Mouse (Mus musculus): ENCODE data around the gene Cd151. TPM values are rescaled to one million over a fixed set of nuclear protein-coding genes. Genes with fewer than 3 reads are reported as not detected.

Cd151 gene
- polyA plus RNA-seq, 1 experiment from 2014 or later: 79.1 TPM

DNA sequence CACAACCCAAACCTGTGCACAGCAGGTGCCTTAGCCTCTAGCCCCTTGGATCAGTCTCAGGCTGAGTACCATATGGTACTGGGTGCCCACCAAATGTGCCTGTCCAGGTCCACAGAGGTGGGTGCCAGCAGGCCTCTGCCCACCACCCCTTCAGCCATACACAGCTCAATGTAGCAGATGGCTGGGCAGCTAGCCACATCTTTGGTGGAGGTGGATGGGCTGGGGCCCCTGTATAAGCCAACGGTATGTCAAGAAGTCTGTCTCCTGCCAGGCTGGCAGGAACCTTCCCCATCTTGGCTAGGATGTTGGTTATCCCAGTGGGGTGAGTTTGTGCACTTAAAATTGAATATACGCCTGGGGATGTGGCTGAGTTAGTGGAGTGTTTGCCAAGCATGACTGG, 18.4 kb downstream of the Cd151 start:
- no peak for DNase-seq
- Histone ChIP-seq H3K36me3 (ENCODE audit: insufficient read depth) (peaks cover 22% of the 10 kb centered on the region), H3K9me3 (ENCODE audit: low read depth, low read length) (no peaks in the 10 kb centered on the region), H3K27me3 (ENCODE audit: insufficient read depth, low read length) (peaks cover 10% of the 10 kb centered on the region; the same call in 1 of the 2 replicates), H3K4me2 (no peak overlapping the region), H3K4me3 (ENCODE audit: low read depth, low read length) (no peak overlapping the region), H3K9ac (no peak overlapping the region), H3K4me1 (ENCODE audit: insufficient read depth) (peaks cover 11% of the 10 kb centered on the region), H3K27ac (ENCODE audit: low read depth) (no peak overlapping the region)
- no peak for ATAC-seq (ENCODE audit: insufficient read depth)
- TF ChIP-seq CTCF (IDR thresholded peaks at IDR 0.05; ENCODE audit: low read depth): no peak
- WGBS: 80% methylated on average over 2 of the region's 2 CpGs

GRCm38 (mm10) chr7:141486239-141486638, 19.0 kb downstream of the Cd151 start:
- peaks cover 10% of the 10 kb centered on the region; the same call in 1 of the 2 replicates for H3K27me3 ChIP-seq (ENCODE audit: insufficient read depth, low read length)
- peaks cover 28% of the 10 kb centered on the region for H3K36me3 ChIP-seq (ENCODE audit: insufficient read depth)
- no peak overlapping the region for H3K27ac ChIP-seq (ENCODE audit: low read depth)
- WGBS: 91% methylated on average over 1 of the region's 1 CpGs
- no peak for ATAC-seq (ENCODE audit: insufficient read depth)
- H3K9me3 ChIP-seq (ENCODE audit: low read depth, low read length): no peaks in the 10 kb centered on the region
- H3K9ac ChIP-seq: no peak overlapping the region
- no peak overlapping the region for H3K4me2 ChIP-seq
- peaks cover 7% of the 10 kb centered on the region; the same call in 1 of the 2 replicates for H3K4me1 ChIP-seq (ENCODE audit: insufficient read depth)
- no peak overlapping the region for H3K4me3 ChIP-seq (ENCODE audit: low read depth, low read length)
- DNase-seq: no peak
- TF ChIP-seq CTCF (IDR thresholded peaks at IDR 0.05; ENCODE audit: low read depth): no peak

DNA sequence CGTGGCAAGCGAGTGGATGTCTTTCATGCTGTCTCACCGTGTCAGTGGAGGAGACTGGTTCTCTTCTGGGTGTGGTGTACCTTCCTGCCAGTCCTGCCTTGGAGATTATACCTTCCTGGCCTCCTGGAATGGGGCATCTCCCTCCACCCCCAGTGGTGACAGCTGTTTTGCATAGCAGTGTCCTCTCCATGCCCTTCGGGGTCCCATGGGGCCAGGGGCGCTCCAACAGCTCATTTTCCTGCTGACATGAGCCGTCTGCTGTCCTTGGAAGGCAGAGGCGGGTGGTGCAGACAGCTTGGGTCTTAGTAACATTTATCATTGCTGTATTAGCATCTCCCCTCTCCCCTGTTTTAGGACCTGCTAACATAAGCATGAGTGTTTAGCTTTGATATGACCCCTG, 19.9 kb downstream of the Cd151 start:
- Histone ChIP-seq H3K27me3 (ENCODE audit: insufficient read depth, low read length) (peaks cover 7% of the 10 kb centered on the region; the same call in 1 of the 2 replicates), H3K4me1 (ENCODE audit: insufficient read depth) (no peaks in the 10 kb centered on the region; the same call in 1 of the 2 replicates), H3K36me3 (ENCODE audit: insufficient read depth) (peaks cover 37% of the 10 kb centered on the region), H3K4me2 (no peak overlapping the region), H3K27ac (ENCODE audit: low read depth) (no peak overlapping the region), H3K9me3 (ENCODE audit: low read depth, low read length) (no peaks in the 10 kb centered on the region), H3K9ac (no peak overlapping the region), H3K4me3 (ENCODE audit: low read depth, low read length) (no peak overlapping the region)
- DNase-seq: no peak
- no peak for TF ChIP-seq CTCF (IDR thresholded peaks at IDR 0.05; ENCODE audit: low read depth)
- ATAC-seq (ENCODE audit: insufficient read depth): no peak
- 66% methylated on average over 7 of the region's 7 CpGs for WGBS

DNA sequence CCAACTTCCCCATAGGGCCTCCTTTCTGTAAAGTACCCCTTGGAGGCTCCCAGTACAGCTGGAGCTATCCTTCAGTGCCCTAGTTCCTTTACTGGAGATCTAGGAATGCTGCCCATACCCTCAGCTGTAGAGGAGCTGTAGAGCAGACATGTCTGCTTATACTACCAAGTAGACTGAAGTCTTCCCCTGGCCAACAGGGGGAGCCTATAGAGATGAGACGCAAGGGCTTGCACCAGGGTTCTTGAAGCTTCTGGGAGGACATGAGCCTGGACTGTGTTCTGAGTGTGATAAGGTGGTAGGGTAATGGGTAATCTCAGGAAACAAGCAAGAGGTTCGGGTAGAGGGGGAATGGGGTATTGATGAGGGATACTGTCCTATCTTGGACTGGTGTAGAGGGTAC, 24.0 kb downstream of the Cd151 start:
- peaks cover 58% of the 10 kb centered on the region for H3K36me3 ChIP-seq (ENCODE audit: insufficient read depth)
- no peak overlapping the region for H3K4me3 ChIP-seq (ENCODE audit: low read depth, low read length)
- H3K27ac ChIP-seq (ENCODE audit: low read depth): no peak overlapping the region
- no peak overlapping the region for H3K4me2 ChIP-seq
- peak; percentile 24 for DNase-seq
- no peak for ATAC-seq (ENCODE audit: insufficient read depth)
- H3K27me3 ChIP-seq (ENCODE audit: insufficient read depth, low read length): no peaks in the 10 kb centered on the region
- WGBS: 71% methylated on average over 2 of the region's 2 CpGs
- H3K4me1 ChIP-seq (ENCODE audit: insufficient read depth): no peaks in the 10 kb centered on the region
- peak; percentile 39 for TF ChIP-seq CTCF (IDR thresholded peaks at IDR 0.05; ENCODE audit: low read depth)
- no peaks in the 10 kb centered on the region for H3K9me3 ChIP-seq (ENCODE audit: low read depth, low read length)
- H3K9ac ChIP-seq: no peak overlapping the region

GRCm38 (mm10) chr7:141492738-141493137, 25.5 kb downstream of the Cd151 start:
- no peak overlapping the region for H3K4me3 ChIP-seq (ENCODE audit: low read depth, low read length)
- no peak for ATAC-seq (ENCODE audit: insufficient read depth)
- peaks cover 53% of the 10 kb centered on the region for H3K36me3 ChIP-seq (ENCODE audit: insufficient read depth)
- no peaks in the 10 kb centered on the region for H3K27me3 ChIP-seq (ENCODE audit: insufficient read depth, low read length)
- H3K4me2 ChIP-seq: no peak overlapping the region
- no peak overlapping the region for H3K27ac ChIP-seq (ENCODE audit: low read depth)
- DNase-seq: no peak
- no peak overlapping the region for H3K9ac ChIP-seq
- 87% methylated on average over 5 of the region's 5 CpGs for whole genome bisulfite sequencing
- TF ChIP-seq CTCF (IDR thresholded peaks at IDR 0.05; ENCODE audit: low read depth): no peak
- H3K9me3 ChIP-seq (ENCODE audit: low read depth, low read length): no peaks in the 10 kb centered on the region
- no peaks in the 10 kb centered on the region for H3K4me1 ChIP-seq (ENCODE audit: insufficient read depth)

- DNase-seq: no peak
- no peak for TF ChIP-seq CTCF (IDR thresholded peaks at IDR 0.05; ENCODE audit: low read depth)
- 70% methylated on average over 1 of the region's 1 CpGs for WGBS
- Histone ChIP-seq H3K4me2 (no peak overlapping the region), H3K36me3 (ENCODE audit: insufficient read depth) (peaks cover 53% of the 10 kb centered on the region), H3K27me3 (ENCODE audit: insufficient read depth, low read length) (no peaks in the 10 kb centered on the region), H3K9me3 (ENCODE audit: low read depth, low read length) (no peaks in the 10 kb centered on the region), H3K4me3 (ENCODE audit: low read depth, low read length) (no peak overlapping the region), H3K27ac (ENCODE audit: low read depth) (no peak overlapping the region), H3K9ac (no peak overlapping the region), H3K4me1 (ENCODE audit: insufficient read depth) (no peaks in the 10 kb centered on the region)
- no peak for ATAC-seq (ENCODE audit: insufficient read depth)
Measured at GRCm38 (mm10) chr7:141493729-141494128, 26.5 kb downstream of the Cd151 start.

DNA sequence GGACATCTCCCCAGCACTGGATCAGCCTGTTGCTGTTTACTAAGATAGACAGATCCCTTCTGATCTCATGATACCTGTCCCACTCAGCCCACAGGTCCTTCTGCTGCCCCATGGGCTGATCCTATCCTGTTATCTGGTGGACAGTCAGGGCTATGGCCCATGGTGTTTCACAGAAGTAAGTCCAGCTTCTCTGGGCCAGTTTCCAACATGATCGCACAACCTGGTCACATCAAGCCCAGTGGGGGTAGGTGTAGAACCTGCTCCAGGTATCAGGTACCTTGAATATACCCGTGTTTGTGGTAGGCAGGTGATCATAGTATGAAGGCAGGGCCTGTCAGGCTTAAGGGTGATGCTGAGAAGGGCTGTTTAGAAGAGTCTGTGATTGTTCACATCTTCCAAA, 28.2 kb downstream of the Cd151 start:
- TF ChIP-seq CTCF (IDR thresholded peaks at IDR 0.05; ENCODE audit: low read depth): no peak
- WGBS: 76% methylated on average over 2 of the region's 2 CpGs
- no peak overlapping the region for H3K4me3 ChIP-seq (ENCODE audit: low read depth, low read length)

GRCm38 (mm10) chr7:141495940-141496339, 28.7 kb downstream of the Cd151 start:
- Histone ChIP-seq H3K9me3 (ENCODE audit: low read depth, low read length) (no peaks in the 10 kb centered on the region), H3K4me1 (ENCODE audit: insufficient read depth) (no peaks in the 10 kb centered on the region), H3K36me3 (ENCODE audit: insufficient read depth) (peaks cover 46% of the 10 kb centered on the region), H3K9ac (no peak overlapping the region), H3K4me2 (no peak overlapping the region), H3K27me3 (ENCODE audit: insufficient read depth, low read length) (no peaks in the 10 kb centered on the region), H3K4me3 (ENCODE audit: low read depth, low read length) (no peak overlapping the region), H3K27ac (ENCODE audit: low read depth) (no peak overlapping the region)
- WGBS: 75% methylated on average over 4 of the region's 4 CpGs
- TF ChIP-seq CTCF (IDR thresholded peaks at IDR 0.05; ENCODE audit: low read depth): no peak
- DNase-seq (no peak), ATAC-seq (ENCODE audit: insufficient read depth) (no peak)

More for the DNA sequence above, 28.2 kb downstream of the Cd151 start:
- Histone ChIP-seq H3K36me3 (ENCODE audit: insufficient read depth) (peaks cover 51% of the 10 kb centered on the region), H3K4me2 (no peak overlapping the region), H3K27me3 (ENCODE audit: insufficient read depth, low read length) (no peaks in the 10 kb centered on the region), H3K9me3 (ENCODE audit: low read depth, low read length) (no peaks in the 10 kb centered on the region), H3K4me1 (ENCODE audit: insufficient read depth) (no peaks in the 10 kb centered on the region), H3K9ac (no peak overlapping the region), H3K27ac (ENCODE audit: low read depth) (no peak overlapping the region)
- ATAC-seq (ENCODE audit: insufficient read depth) (no peak), DNase-seq (no peak)
